Mouse (Mus musculus) cerebellum, adult 2 months (tissue): ENCODE results near the gene Lgals3bp. TPM values are rescaled to one million over a fixed set of nuclear protein-coding genes. Genes with fewer than 3 reads are reported as not detected.
A peak's percentile ranks its signal among the peaks of the same experiment; 100 is the strongest.

Experiments
- DNase-seq, 2 experiments: peaks; one replicate each; pipeline ENCODE4 v3.0.0; 2021
- H3K27ac ChIP-seq: fragments of 200-500 bp; 2 replicates; pipeline ENCODE4 v1.5.1; 2012; ENCODE audit warnings: low read length, control low read depth, inconsistent platforms; ENCODE audit not compliant: insufficient read depth
- H3K27me3 ChIP-seq: fragments of 200-500 bp; 2 replicates; pipeline ENCODE4 v1.6.1; 2012; ENCODE audit warnings: inconsistent platforms, mild to moderate bottlenecking, low read length, moderate library complexity; ENCODE audit not compliant: control insufficient read depth, insufficient read depth
- H3K4me1 ChIP-seq: fragments of 200-500 bp; 2 replicates; pipeline ENCODE4 v1.6.1; 2011; ENCODE audit warnings: low read length; ENCODE audit not compliant: control insufficient read depth, insufficient read depth
- H3K4me3 ChIP-seq: fragments of 200-500 bp; replicated peaks from 2 replicates; pipeline ENCODE3; 2011; ENCODE audit warnings: mild to moderate bottlenecking, low read depth, low read length, control low read depth; ENCODE audit not compliant: insufficient read depth
- CTCF ChIP-seq: fragments of 200-500 bp; IDR thresholded peaks from 2 replicates; pipeline ENCODE4 v1.5.1; 2011; ENCODE audit warnings: low read depth, mild to moderate bottlenecking, control low read depth, low read length, moderate library complexity, borderline replicate concordance; ENCODE audit not compliant: insufficient read depth
- POLR2A ChIP-seq: fragments of 200-500 bp; IDR thresholded peaks from 2 replicates; pipeline ENCODE4 v1.6.1; 2011; ENCODE audit warnings: low read length, control low read depth, borderline replicate concordance; ENCODE audit not compliant: insufficient read depth
- WGBS: fragments of 180-500 bp; shearing (Covaris S2); methylation state at CpG from one replicate; pipeline ENCODE4 v1.1.7; 2018; 5-methylcytosine and 5-hydroxymethylcytosine counted together
- polyA plus RNA-seq: library from polyadenylated mRNA; depleted of rRNA; stranded (reverse); fragments of >200 nt; gene quantifications from 2 replicates; pipeline ENCODE4 v1.2.3, GENCODE M21; 2012

Lgals3bp gene
- polyA plus RNA-seq, 1 experiment = 24.9 TPM

DNA sequence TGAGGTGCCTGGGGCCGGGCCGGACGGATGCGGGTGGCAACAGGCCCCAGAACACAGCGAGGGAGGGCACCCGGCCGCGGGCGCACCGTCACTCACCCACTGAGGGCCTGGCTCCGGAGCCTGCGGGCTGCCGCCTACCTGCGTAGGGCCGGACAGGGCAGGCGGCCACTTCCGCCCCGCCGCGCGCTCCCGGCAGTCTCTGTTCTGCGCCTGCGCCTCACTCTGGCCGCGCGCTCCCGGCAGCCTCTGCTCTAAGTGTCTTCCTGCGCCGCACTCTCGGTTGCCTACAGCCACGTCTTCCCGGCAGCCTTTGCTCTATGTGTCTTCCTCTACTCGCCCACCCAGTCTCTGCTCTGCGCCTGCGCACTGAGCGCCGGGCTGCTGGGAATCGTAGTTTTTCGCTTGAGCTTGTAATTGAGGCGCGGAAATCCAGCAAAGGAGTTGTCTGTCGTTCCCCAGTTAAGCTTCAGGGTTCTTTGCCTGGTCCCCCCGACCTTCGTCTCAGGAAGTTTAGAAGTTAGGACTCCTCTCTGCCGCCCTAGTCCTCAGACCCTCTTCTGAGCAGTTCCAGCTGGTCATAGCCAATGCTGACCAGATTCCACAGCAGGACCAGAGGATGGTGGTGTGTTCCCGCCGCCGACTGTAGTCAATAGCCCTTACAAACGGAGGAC lies 17.1 kb upstream of the Lgals3bp start, which contains the start of gene Cant1:
TSS of gene Cant1 (minus strand) at position 253 of the 671 bp plus-strand sequence.
- peak within 1 kb of the TSS; percentile 92 for H3K4me3 ChIP-seq
- under 1% methylated on average over 50 of the region's 50 CpGs for WGBS
- DNase-seq = peak; percentile 98 to 99
- H3K27ac ChIP-seq = peak within 1 kb of the TSS; percentile 93
- H3K4me1 ChIP-seq = peaks cover 36% of the 10 kb centered on the region
- H3K27me3 ChIP-seq = no peaks in the 10 kb centered on the region
- TF ChIP-seq CTCF (no peak), POLR2A (peak; percentile 83)

DNA sequence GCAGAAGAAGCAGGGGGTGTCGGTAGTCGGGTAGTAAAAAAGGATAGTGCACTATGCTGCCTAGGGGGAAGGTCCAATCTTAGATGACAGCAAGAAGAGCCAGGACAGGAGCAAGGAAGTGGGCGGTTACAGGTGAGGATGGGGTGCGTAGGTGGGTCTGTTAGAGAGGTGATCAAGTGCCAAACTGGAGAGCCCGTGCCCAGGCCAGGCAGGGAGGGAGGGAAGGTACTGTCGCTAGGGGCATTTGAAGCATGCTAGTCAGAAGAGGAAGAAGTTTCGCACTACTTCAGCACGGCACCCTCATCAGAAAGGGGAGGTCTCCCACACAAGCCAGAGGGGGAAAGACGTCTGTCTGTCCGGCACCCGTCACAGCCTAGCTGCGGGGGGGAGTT lies 16.5 kb upstream of the Lgals3bp start:
- Histone ChIP-seq H3K4me1 (peaks cover 39% of the 10 kb centered on the region), H3K27me3 (no peaks in the 10 kb centered on the region), H3K27ac (peak overlapping the region; percentile 93), H3K4me3 (peak overlapping the region; percentile 92)
- under 1% methylated on average over 12 of the region's 12 CpGs for WGBS
- DNase-seq = no peak
- TF ChIP-seq POLR2A (no peak), CTCF (0 out of 2 replicates have a peak, but pooled peaks have one; percentile 2)

DNA sequence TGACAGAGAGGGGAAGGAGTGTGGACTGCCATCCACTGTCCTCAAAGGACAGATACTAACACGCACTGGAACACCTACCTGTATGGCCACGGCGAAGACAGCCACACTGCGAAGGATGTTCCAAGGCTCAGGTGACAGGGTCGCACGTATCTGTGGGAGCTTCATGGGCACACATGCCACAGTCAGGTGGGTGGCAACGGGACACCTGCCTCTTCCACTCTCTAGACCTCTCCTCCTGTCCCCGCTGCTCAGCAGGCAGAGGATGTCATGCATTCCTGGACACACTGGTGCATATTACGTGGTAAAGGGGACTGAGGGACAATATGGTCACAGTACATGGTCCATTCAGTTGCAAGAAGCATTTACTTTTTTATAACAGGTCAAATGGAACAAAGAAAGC lies 15.6 kb upstream of the Lgals3bp start:
- 81% methylated on average over 9 of the region's 9 CpGs for WGBS
- Histone ChIP-seq H3K4me1 (peaks cover 45% of the 10 kb centered on the region), H3K27ac (no peak overlapping the region), H3K27me3 (no peaks in the 10 kb centered on the region), H3K4me3 (peak overlapping the region; percentile 33)
- TF ChIP-seq POLR2A (no peak), CTCF (no peak)
- DNase-seq = no peak

DNA sequence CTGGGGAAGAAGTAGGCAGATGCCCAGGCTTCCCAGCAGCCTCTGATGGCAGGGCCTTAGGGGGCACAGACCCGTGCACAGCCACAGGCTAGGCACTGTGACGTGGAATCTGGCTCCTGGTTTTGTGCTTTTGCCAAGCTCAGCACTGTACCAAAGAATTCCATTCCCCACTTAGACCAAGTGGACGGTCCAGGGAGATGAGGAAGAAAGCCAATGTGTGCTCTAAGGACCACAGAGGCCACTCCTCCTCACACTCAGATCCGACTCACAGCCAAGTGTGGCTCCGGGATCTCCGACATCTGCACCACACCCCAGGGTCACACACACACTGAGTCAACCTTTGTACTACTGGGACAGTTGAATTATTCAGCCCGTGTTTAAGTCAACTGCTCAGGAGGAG lies 14.2 kb upstream of the Lgals3bp start:
- H3K4me3 ChIP-seq = no peak overlapping the region
- TF ChIP-seq POLR2A (no peak), CTCF (no peak)
- WGBS = 11% methylated on average over 7 of the region's 7 CpGs

DNA sequence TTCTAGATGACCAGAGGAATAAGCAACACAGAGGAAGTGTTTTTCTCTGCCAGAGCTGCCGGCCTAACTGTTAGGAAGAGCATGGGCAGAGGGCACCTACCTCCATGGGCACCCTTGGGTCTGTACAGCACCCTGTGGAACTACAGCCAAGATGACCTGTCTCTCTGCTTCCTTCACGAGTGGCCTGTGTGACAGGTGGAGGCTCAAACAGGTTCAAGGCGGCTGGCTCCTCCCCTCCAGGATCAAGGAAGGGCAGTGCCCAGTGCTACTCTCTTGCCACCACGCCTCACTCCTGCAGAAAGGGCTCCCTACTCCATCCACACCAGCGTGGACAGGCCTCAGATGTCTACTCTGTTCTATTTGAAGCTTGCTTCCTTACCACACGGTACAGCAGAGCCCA lies 13.7 kb upstream of the Lgals3bp start:
- no peak overlapping the region for H3K4me3 ChIP-seq
- 0 out of 2 replicates have a peak overlapping the region, but pooled peaks have one; percentile 7 for H3K27ac ChIP-seq
- no peak for DNase-seq
- WGBS = 32% methylated on average over 6 of the region's 6 CpGs
- H3K27me3 ChIP-seq = no peaks in the 10 kb centered on the region
- TF ChIP-seq CTCF (no peak), POLR2A (no peak)
- H3K4me1 ChIP-seq = peaks cover 60% of the 10 kb centered on the region

More for the DNA sequence above, 14.2 kb upstream of the Lgals3bp start:
- DNase-seq = no peak
- H3K4me1 ChIP-seq = peaks cover 59% of the 10 kb centered on the region
- no peaks in the 10 kb centered on the region for H3K27me3 ChIP-seq
- 0 out of 2 replicates have a peak overlapping the region, but pooled peaks have one; percentile 7 for H3K27ac ChIP-seq

DNA sequence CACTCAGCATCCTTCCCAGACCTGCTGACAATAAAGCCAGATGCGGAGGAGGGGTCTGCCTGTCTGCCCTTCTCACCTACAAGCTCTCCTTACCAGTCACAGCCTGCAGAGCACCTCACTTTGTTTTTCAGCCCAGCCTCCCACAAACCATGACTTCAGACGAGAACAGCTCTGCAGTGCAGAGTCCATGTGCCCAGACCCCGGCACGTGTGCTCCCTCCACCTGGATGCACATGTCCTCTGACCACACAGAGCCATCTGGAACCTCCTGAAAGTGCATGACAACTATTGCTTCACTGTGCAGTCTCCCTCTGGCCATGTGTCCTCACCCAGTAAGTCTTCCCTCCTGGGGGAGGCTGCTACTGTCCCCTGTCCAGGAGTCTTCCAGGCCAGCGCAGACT lies 12.4 kb upstream of the Lgals3bp start:
- no peak for DNase-seq
- Histone ChIP-seq H3K4me3 (no peak overlapping the region), H3K27me3 (no peaks in the 10 kb centered on the region), H3K27ac (no peak overlapping the region), H3K4me1 (peaks cover 60% of the 10 kb centered on the region)
- WGBS = 78% methylated on average over 5 of the region's 5 CpGs
- TF ChIP-seq CTCF (no peak), POLR2A (no peak)

DNA sequence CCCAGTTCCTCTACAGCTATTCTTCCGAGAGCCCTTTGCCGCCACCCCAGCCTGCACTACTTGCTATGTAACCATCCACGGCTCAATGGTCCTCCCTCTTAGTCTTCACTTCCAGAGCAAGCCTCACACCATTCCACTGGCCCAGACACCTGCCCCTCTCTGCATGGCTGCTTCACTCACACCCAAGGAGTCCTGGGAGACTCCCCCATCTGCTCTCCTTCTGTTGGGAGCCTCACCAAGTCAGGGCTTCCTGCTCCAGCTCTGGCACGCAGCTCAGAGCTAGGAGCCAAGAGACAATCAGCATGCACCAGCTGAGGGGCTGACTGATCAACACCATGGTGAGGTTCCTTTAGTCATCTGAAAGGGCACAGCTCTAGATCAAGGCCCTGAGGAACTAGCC lies 11.2 kb upstream of the Lgals3bp start:
- TF ChIP-seq CTCF = no peak
- no peak for TF ChIP-seq POLR2A

DNA sequence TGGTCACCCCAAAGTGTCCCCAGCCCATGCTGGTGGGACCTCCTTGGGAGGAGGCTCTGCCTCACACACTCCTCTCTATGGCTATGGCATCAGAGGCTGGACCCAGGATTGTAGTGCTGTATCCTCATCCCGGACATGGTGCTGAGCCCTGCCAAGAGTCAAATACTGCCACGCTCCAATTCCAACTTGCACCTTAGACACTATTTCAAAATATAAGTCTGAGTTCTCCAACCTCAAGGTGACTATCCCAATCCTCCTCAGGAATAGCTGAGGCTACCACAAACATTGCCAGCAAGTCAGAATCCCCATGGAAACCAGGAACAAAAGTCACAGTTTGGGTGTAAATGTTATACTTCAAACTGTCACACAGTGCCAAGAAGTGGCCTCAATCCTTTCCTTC lies 10.7 kb upstream of the Lgals3bp start:
- DNase-seq = no peak

More for the DNA sequence above, 11.2 kb upstream of the Lgals3bp start:
- 32% methylated on average over 4 of the region's 4 CpGs for WGBS
- Histone ChIP-seq H3K4me3 (no peak overlapping the region), H3K27me3 (no peaks in the 10 kb centered on the region), H3K4me1 (peaks cover 57% of the 10 kb centered on the region), H3K27ac (peak overlapping the region; percentile 16; the same call in 1 of the 2 replicates)
- DNase-seq = peak; percentile 56 to 71

More for the DNA sequence above, 10.7 kb upstream of the Lgals3bp start:
- peak overlapping the region; percentile 16; the same call in 1 of the 2 replicates for H3K27ac ChIP-seq
- TF ChIP-seq CTCF (no peak), POLR2A (no peak)
- no peak overlapping the region for H3K4me3 ChIP-seq
- 19% methylated on average over 2 of the region's 2 CpGs for whole genome bisulfite sequencing
- H3K27me3 ChIP-seq = no peaks in the 10 kb centered on the region
- H3K4me1 ChIP-seq = peaks cover 53% of the 10 kb centered on the region
